Mouse (Mus musculus) induced T-regulatory cell, adult 2 months (primary cell): ENCODE measurements around the gene Ap1m2.
A peak's percentile ranks its signal among the peaks of the same experiment; 100 is the strongest.
"Not testable (repeated sequence)": the region's sequence is repeated elsewhere in the genome, so short reads cannot be mapped to it uniquely, and the experiment has no call there.

Source experiments
- DNase-seq: peaks from one replicate; pipeline ENCODE4 v3.0.0-alpha.2; 2012; ENCODE audit warnings: low read depth

Ap1m2 gene

DNA sequence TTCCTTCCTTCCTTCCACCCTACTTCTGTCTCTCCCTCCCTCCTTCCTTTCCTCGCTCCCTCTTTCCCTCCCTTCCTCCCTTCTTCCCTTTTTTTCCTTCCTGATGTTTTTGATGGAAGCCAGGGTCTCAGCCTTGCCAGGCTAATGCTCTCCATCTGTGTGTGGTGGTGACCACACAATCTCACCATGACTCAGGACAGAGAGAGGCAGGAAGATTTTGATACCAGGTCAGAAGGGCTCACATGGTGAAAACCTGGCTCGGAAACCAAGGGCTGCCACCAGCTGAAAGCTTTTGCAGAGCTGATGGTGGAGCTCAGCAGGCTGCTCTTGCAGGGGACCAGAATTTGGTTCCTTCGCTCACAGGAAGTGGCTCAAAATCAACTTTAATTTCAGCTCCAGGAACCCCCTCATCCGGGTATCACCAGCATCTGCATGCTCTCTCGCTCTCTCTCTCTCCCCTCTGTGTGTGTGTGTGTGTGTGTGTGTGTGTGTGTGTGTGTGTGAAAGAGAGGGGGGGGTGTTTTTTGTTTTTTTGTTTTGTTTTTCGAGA, 51.6 kb downstream of the Ap1m2 start:
- DNase-seq: peak; percentile 61

DNA sequence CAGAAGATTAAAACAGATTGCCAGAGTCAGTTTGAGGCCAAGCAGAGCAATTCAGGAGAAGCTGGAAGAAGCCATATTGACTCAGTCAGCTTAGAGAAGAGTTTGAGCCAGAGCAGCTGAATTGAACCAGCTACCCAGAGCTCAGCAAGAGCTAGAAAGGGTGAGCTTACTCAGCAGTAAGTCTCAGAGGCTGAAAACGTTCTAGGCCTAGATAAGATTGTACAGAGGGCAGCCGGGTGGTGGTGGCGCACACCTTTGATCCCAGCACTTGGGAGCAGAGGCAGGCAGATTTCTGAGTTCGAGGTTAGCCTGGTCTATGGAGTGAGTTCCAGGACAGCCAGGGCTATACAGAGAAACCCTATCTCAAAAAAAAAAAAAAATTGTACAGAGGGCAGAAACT, 55.8 kb downstream of the Ap1m2 start:
- DNase-seq: not testable (repeated sequence)

DNA sequence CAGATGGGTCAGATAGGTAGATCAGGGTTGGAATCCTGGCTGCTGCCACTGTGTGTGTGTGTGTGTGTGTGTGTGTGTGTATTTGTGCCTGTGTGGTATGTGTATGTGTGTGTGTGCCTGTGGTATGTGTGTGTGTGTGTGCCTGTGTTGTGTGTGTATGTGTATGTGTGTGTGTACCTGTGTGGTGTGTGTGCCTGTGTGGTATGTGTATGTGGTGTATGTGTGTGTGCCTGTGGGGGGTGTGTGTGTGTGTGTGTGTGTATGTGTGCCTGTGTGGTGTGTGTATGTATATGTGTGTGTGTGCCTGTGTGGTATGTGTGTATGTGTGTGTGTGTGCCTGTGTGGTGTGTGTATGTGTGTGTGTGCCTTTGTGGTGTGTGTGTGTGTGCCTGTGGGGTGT, 57.4 kb downstream of the Ap1m2 start:
- no peak for DNase-seq

GRCm38 (mm10) chr9:21251116-21251735, 60.9 kb downstream of the Ap1m2 start:
- no peak for DNase-seq

- DNase-seq: no peak
Observed at GRCm38 (mm10) chr9:21250509-21250908, 61.6 kb downstream of the Ap1m2 start.

GRCm38 (mm10) chr9:21249629-21250508, 62.3 kb downstream of the Ap1m2 start:
- no peak for DNase-seq

DNA sequence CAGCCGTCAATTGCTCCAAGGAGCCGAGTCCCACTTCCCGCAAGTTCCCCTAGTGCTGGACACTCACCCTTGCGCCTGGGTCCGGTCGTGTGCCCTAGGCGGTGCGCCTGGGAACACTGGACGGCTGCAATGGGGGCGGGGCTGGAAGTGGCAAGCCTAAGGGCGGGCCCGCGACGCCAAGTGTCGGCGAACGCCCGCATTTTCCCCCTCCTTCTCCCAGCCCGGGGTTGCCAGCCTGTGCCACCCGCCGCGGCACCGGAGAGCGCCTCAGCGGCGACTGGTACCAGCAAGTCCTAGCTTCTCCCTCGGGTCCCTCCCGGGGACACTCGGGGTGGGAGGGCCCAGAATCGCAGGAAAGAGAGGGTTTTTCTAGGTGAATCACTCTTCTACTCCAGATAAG, 63.8 kb downstream of the Ap1m2 start, which contains the start of gene S1pr5:
TSS of gene S1pr5 (minus strand) at position 118 of the 400 bp plus-strand sequence.
- peak; percentile 30 for DNase-seq

- DNase-seq: no peak
Observed at GRCm38 (mm10) chr9:21246342-21246741, 65.8 kb downstream of the Ap1m2 start.

GRCm38 (mm10) chr9:21245113-21245487, 67.0 kb downstream of the Ap1m2 start:
- peak; percentile 19 for DNase-seq

DNA sequence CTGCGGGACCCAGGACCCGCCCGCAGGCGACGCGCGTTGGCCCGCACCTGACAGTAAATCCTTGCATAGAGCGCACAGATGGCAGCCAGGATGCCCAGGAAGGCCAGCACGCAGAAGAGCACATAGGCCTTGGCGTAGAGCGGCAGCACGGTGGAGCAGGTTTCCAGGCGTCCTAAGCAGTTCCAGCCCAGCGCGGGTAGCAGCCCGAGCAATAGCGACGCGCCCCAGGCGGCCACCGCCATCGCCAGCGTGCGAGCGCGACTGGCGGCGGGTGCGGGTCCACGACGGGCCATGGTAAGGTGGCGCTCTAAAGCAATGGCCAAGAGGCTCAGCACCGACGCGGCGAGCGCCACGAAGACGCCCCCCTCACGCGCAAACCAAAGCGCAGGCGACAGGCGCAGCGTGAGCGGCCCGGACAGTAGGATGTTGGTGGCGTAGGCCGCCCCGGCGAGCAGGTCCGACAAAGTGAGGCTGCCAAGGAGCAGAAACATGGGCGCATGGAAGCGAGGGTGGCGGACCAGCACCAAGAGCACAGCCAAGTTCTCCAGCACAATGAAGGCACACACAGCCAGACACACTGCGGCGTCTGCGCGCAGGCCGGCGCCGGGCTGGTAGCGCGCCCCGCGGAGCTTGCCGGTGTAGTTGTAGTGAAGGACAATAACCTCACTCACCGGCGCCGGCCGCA, 67.6 kb downstream of the Ap1m2 start:
- peak; percentile 53 for DNase-seq
